Mouse (Mus musculus): Measurements from ENCODE around the gene Tmem98.

The Tmem98 gene

DNA sequence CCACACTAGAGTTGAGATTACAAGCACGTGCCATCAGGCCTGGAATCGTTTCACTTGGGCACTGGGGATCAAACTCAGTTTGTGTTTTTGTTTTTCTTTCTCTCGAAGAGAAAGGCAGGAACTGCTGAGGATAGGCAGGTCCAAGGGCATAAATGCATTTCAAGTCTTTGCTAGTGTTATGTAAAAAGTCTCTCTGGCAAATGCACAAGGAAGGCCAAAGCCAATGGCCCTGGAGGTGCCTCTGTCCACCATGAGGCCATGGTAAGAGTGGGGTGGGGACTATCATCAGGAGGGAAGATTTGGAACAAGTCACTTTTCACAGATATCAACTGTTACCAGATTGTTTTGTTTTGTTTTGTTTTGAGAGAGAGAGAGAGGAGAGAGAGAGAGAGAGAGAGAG, 36.1 kb downstream of the Tmem98 start:
- in situ Hi-C loops (cut with MboI; ENCODE audit: unreplicated experiment in 2 of 2), result loop anchor here in 1 of 2 experiments (25.0 kb wide), 1 partner anchor 766 kb away; no protein-coding TSS in a partner anchor

DNA sequence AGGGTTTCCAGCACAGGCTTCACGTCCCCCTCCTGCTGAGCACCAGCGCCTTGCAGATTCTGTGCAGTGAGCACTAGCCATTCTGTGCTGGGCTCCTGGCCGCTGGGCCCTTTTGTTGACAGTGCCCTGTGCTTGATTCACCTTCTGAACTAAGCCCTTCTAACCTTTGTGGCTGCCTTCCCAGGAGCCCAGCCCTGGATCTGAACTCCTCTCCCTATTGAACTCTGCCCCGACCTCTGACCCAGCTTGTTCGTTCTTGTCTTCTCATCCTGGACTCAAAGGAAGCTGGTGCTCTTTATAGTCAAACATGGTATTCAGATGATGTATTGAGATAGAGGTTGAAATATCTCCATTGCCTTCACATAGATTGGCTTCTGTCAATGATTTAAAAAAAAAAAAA, 38.2 kb downstream of the Tmem98 start:
- in situ Hi-C loops (cut with MboI; ENCODE audit: unreplicated experiment in 2 of 2), result loop anchor here in 1 of 2 experiments (25.0 kb wide), 1 partner anchor 764 kb away; no protein-coding TSS in a partner anchor

DNA sequence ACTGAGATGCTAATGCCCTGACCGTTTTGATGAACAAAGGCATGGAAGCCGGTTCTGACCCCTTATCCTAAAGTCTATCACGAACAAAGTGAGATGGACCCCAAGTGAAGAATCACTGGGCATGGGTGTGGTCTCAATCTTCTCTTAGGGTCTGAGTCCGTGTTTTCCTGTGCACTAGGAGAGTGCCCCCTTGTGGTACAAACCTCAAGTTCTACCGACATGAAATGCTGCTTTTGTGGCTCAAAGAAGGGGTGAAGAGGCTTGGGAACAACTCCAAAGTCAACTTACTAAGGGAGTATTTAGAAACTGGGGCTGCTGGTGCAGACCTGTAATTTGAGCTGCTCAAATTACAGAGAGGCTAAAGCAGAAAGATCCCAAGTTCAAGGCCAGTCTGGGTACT, 41.9 kb downstream of the Tmem98 start:
- in situ Hi-C loops (cut with MboI; ENCODE audit: unreplicated experiment in 2 of 2), result no loop called here

- in situ Hi-C loops (cut with MboI; ENCODE audit: unreplicated experiment in 2 of 2), result no loop called here
Observed at GRCm38 (mm10) chr11:80853014-80853413, 43.0 kb downstream of the Tmem98 start.

GRCm38 (mm10) chr11:80854430-80854829, 44.5 kb downstream of the Tmem98 start:
- in situ Hi-C loops (cut with MboI; ENCODE audit: unreplicated experiment in 2 of 2), result no loop called here

DNA sequence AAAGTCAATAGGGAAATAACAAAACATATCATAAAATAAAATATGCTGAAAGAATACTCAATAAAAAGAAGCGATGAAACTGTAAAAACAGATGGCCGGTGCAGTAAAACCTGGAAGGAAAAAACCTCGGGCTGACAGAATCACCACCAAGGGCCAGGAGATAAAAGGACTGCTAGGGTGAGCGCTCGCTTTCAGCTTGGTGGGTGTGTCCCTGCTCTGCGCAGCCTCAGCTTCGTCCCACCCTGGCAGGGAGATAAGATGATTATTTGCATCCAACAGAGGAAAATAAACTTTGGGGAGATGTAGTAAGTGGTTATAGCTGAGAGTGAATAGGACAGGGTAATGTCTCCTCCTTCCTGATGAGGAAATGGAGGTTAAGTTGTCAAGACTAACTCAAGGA, 44.9 kb downstream of the Tmem98 start:
- in situ Hi-C loops (cut with MboI; ENCODE audit: unreplicated experiment in 2 of 2), result no loop called here

DNA sequence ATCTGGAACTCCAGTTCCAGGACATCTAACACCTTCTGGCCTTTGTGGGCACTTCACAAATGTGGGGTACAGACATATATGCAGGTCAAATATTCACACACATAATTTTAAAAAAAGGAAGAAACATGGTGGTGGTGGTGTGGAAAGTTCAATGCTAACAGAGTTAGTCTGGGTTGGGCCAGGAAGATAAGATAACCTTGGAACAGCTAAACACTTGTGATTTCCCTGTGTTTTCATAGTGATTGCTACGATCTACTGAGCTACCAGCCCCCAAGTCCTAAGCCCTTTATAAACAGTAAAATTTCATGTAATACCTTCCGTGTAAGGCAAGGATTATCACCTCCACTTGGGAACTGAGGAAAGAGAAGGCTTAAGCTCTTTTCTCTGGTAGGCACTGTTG, 46.9 kb downstream of the Tmem98 start:
- in situ Hi-C loops (cut with MboI; ENCODE audit: unreplicated experiment in 2 of 2), result no loop called here

DNA sequence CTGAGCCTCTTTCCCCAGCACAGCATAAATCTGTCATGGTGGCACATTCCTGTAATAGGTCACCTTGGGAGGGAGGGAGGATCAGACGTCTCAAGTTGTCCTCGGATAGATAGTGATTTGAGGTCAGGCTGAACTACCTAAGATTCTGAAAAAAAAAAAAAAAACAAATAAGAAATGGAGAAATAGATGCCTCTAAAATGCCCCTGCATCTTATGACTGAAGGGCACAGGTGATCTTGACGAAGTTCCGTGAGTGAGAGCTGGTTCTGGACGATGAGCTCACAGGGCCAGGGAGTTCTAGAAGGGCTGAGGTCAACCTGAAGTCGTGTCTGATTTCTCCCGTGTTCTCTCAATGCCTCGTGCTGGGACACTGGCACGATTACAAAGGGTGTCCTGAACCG, 48.1 kb downstream of the Tmem98 start, which contains the start of gene Spaca3:
TSS of gene Spaca3 (plus strand) at position 301 of the 400 bp plus-strand sequence.
- in situ Hi-C loops (cut with MboI; ENCODE audit: unreplicated experiment in 2 of 2), result no loop called here

GRCm38 (mm10) chr11:80862941-80863340, 53.0 kb downstream of the Tmem98 start:
- in situ Hi-C loops (cut with MboI; ENCODE audit: unreplicated experiment in 2 of 2), result no loop called here

DNA sequence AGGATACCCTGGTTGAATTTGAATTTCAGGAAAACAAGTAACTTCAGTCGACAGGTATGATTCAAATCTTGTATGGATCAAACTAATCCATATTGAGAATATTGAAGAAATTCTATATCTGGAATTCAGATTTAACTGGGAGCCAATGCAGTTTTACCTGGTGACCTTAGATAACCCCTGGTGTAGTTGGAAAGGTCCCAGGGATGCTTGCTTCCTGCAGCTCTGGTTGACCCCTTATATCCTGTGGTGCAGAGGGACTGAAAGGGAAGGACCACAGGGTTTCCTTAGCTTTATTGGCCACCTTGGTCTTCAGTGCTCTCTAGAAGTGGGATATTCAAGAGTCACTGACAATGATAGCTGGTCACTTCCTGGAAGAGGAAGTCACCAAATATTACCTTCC, 58.1 kb downstream of the Tmem98 start:
- in situ Hi-C loops (cut with MboI; ENCODE audit: unreplicated experiment in 2 of 2), result no loop called here

Measured in v-Abl transformed pro-B cells (cell line).